Mouse (Mus musculus) kidney, embryonic 15.5 days (tissue): ENCODE results near the gene Trim17. TPM values are rescaled to one million over a fixed set of nuclear protein-coding genes. Genes with fewer than 3 reads are reported as not detected.

ENCODE experiments used
- ATAC-seq: fragments of 200-750 bp; cut with Nextera tagmentation; replicated peaks from 2 replicates; pipeline ENCODE4 v1.8.0; 2017; ENCODE audit warnings: moderate TSS enrichment; ENCODE audit not compliant: low FRiP score
- H3K27ac ChIP-seq: fragments of 300-500 bp; sonication (generic); 2 replicates; pipeline ENCODE4 v1.5.1; 2015; ENCODE audit warnings: mild to moderate bottlenecking, inconsistent platforms
- H3K27me3 ChIP-seq: fragments of 300-500 bp; sonication (generic); 2 replicates; pipeline ENCODE4 v1.6.1; 2015; ENCODE audit warnings: inconsistent platforms
- H3K36me3 ChIP-seq: fragments of 300-500 bp; sonication (generic); 2 replicates; pipeline ENCODE4 v1.6.1; 2015; ENCODE audit warnings: inconsistent platforms
- H3K4me1 ChIP-seq: fragments of 300-500 bp; sonication (generic); 2 replicates; pipeline ENCODE4 v1.6.1; 2015; ENCODE audit warnings: inconsistent platforms
- H3K4me2 ChIP-seq: fragments of 300-500 bp; sonication (generic); 2 replicates; pipeline ENCODE4 v1.6.1; 2015; ENCODE audit warnings: moderate library complexity, mild to moderate bottlenecking, inconsistent platforms
- H3K4me3 ChIP-seq: fragments of 300-500 bp; sonication (generic); replicated peaks from 2 replicates; pipeline ENCODE4 v1.5.1; 2015; ENCODE audit warnings: mild to moderate bottlenecking, inconsistent platforms
- H3K9ac ChIP-seq: fragments of 300-500 bp; sonication (generic); 2 replicates; pipeline ENCODE4 v1.6.1; 2015; ENCODE audit warnings: mild to moderate bottlenecking, inconsistent platforms
- H3K9me3 ChIP-seq: fragments of 300-500 bp; sonication (generic); replicated peaks from 2 replicates; pipeline ENCODE4 v1.6.1; 2016; ENCODE audit warnings: inconsistent platforms
- WGBS: fragments of 180-500 bp; shearing (Covaris S2); methylation state at CpG from one replicate; pipeline ENCODE4 v1.1.7; 2015; ENCODE audit warnings: mixed read lengths; 5-methylcytosine and 5-hydroxymethylcytosine counted together
- microRNA-seq: library from miRNA; unstranded; fragments of <30 nt; microRNA quantifications from one replicate; pipeline ENCODE4, GENCODE M21; 2016
- polyA plus RNA-seq: library from polyadenylated mRNA; unstranded; fragments of >200 nt; fragmentation: Nextera tagmentation; extraction: Ambion mirVana; gene quantifications from 2 replicates; pipeline ENCODE4 v1.2.1, GENCODE M21; 2015

The Trim17 gene
- polyA plus RNA-seq, 1 experiment from 2014 or later: 0.58 TPM

- no peak overlapping the region for H3K4me2 ChIP-seq
- H3K27ac ChIP-seq: no peak overlapping the region
- H3K4me3 ChIP-seq: no peak overlapping the region
- H3K27me3 ChIP-seq: peaks cover 8% of the 10 kb centered on the region
- 77% methylated on average over 6 of the region's 6 CpGs for WGBS
- peaks cover 6% of the 10 kb centered on the region for H3K4me1 ChIP-seq
- no peak overlapping the region for H3K9ac ChIP-seq
- H3K36me3 ChIP-seq: no peaks in the 10 kb centered on the region
- H3K9me3 ChIP-seq: no peaks in the 10 kb centered on the region
- no peak for ATAC-seq
Measured at GRCm38 (mm10) chr11:58999830-59000229, 45.3 kb downstream of the Trim17 start.

- WGBS: 92% methylated on average over 21 of the region's 21 CpGs
Measured at GRCm38 (mm10) chr11:59000635-59001034, 46.1 kb downstream of the Trim17 start.

GRCm38 (mm10) chr11:59002327-59003079 lies 48.0 kb downstream of the Trim17 start:
- no peak overlapping the region for H3K4me3 ChIP-seq
- H3K27me3 ChIP-seq: no peaks in the 10 kb centered on the region
- WGBS: 83% methylated on average over 7 of the region's 7 CpGs

More at GRCm38 (mm10) chr11:59000635-59001034, 46.1 kb downstream of the Trim17 start:
- no peaks in the 10 kb centered on the region for H3K9me3 ChIP-seq
- H3K27me3 ChIP-seq: no peaks in the 10 kb centered on the region
- no peak for ATAC-seq
- H3K4me2 ChIP-seq: no peak overlapping the region
- H3K9ac ChIP-seq: no peak overlapping the region
- no peaks in the 10 kb centered on the region for H3K36me3 ChIP-seq
- H3K4me1 ChIP-seq: peaks cover 6% of the 10 kb centered on the region
- H3K27ac ChIP-seq: no peak overlapping the region
- no peak overlapping the region for H3K4me3 ChIP-seq

GRCm38 (mm10) chr11:59015052-59015451 lies 60.6 kb downstream of the Trim17 start:
- Histone ChIP-seq H3K9me3 (no peaks in the 10 kb centered on the region), H3K9ac (no peak overlapping the region), H3K4me3 (no peak overlapping the region), H3K27me3 (no peaks in the 10 kb centered on the region), H3K27ac (no peak overlapping the region), H3K36me3 (no peaks in the 10 kb centered on the region), H3K4me2 (no peak overlapping the region), H3K4me1 (no peaks in the 10 kb centered on the region)
- no peak for ATAC-seq
- WGBS: 39% methylated on average over 9 of the region's 9 CpGs

More at GRCm38 (mm10) chr11:59002327-59003079, 48.0 kb downstream of the Trim17 start:
- no peak for ATAC-seq
- Histone ChIP-seq H3K27ac (no peak overlapping the region), H3K4me2 (no peak overlapping the region), H3K9ac (no peak overlapping the region), H3K9me3 (no peaks in the 10 kb centered on the region), H3K36me3 (no peaks in the 10 kb centered on the region), H3K4me1 (peaks cover 6% of the 10 kb centered on the region)

Small RNAs within 50 kb of the gene (microRNA-seq; reads per million reads assigned to microRNA genes)
- gene Gm44313: not detected

Other genes starting within 250 kb of the Trim17 start
- not detected in 2 replicates for gene Olfr318, start 230.7 kb upstream of the Trim17 start, polyA plus RNA-seq
- not detected in 2 replicates for gene Olfr317, start 215.5 kb upstream of the Trim17 start, polyA plus RNA-seq
- not detected in 2 replicates for gene Olfr316, start 202.0 kb upstream of the Trim17 start, polyA plus RNA-seq
- not detected in 2 replicates for gene Olfr315, start 181.5 kb upstream of the Trim17 start, polyA plus RNA-seq
- gene Olfr314, start 171.7 kb upstream of the Trim17 start, polyA plus RNA-seq: not detected in 2 replicates
- gene Fam183b, start 152.7 kb upstream of the Trim17 start, polyA plus RNA-seq: 0.35 and 0.63 TPM in 2 replicates
- gene Olfr313, start 139.7 kb upstream of the Trim17 start, polyA plus RNA-seq: not detected in 2 replicates
- gene Olfr312, start 125.4 kb upstream of the Trim17 start, polyA plus RNA-seq: not detected in 2 replicates
- not detected in 2 replicates for gene Olfr311, start 115.4 kb upstream of the Trim17 start, polyA plus RNA-seq
- gene Gm12258, start 107.5 kb upstream of the Trim17 start, polyA plus RNA-seq: 7.2 and 9.0 TPM in 2 replicates
- 8.8 and 9.9 TPM in 2 replicates for gene 2810021J22Rik, start 87.5 kb upstream of the Trim17 start, polyA plus RNA-seq
- 5.2 and 6.9 TPM in 2 replicates for gene Zfp39, start 50.5 kb upstream of the Trim17 start, polyA plus RNA-seq
- 0.10 and 0.30 TPM in 2 replicates for gene Btnl10, start 36.8 kb upstream of the Trim17 start, polyA plus RNA-seq
- gene Rnf187, start 15.8 kb upstream of the Trim17 start, polyA plus RNA-seq: 243 and 247 TPM in 2 replicates
- gene Hist3h2ba, start 5.8 kb upstream of the Trim17 start, polyA plus RNA-seq: 81.6 and 82.0 TPM in 2 replicates
- gene Hist3h2a, start within 50 bp of the Trim17 start, polyA plus RNA-seq: 36.4 and 40.3 TPM in 2 replicates
- gene Trim11, start 23.4 kb downstream of the Trim17 start, polyA plus RNA-seq: 20.0 and 20.6 TPM in 2 replicates
- 0.60 and 0.66 TPM in 2 replicates for gene Obscn, start 181.7 kb downstream of the Trim17 start, polyA plus RNA-seq
- 6.1 and 6.9 TPM in 2 replicates for gene Iba57, start 209.1 kb downstream of the Trim17 start, polyA plus RNA-seq
- 0.22 and 0.27 TPM in 2 replicates for gene Gjc2, start 228.5 kb downstream of the Trim17 start, polyA plus RNA-seq
- 117 and 120 TPM in 2 replicates for gene Guk1, start 237.5 kb downstream of the Trim17 start, polyA plus RNA-seq
- 99.6 and 102 TPM in 2 replicates for gene Mrpl55, start 247.8 kb downstream of the Trim17 start, polyA plus RNA-seq